Mouse (Mus musculus) T-cell, adult 2 months (primary cell): ENCODE data around the gene Gm14443.
"Not testable (repeated sequence)": the region's sequence is repeated elsewhere in the genome, so short reads cannot be mapped to it uniquely, and the experiment has no call there.

Experiments
- DNase-seq: peaks from one replicate; pipeline ENCODE4 v3.0.0; 2022; ENCODE audit warnings: low spot score

The Gm14443 gene

GRCm38 (mm10) chr2:175175401-175176180 lies at the start of gene Gm14443:
Gene Gm14443, minus strand, starts transcription at chr2:175175871.
- not testable (repeated sequence) for DNase-seq

DNA sequence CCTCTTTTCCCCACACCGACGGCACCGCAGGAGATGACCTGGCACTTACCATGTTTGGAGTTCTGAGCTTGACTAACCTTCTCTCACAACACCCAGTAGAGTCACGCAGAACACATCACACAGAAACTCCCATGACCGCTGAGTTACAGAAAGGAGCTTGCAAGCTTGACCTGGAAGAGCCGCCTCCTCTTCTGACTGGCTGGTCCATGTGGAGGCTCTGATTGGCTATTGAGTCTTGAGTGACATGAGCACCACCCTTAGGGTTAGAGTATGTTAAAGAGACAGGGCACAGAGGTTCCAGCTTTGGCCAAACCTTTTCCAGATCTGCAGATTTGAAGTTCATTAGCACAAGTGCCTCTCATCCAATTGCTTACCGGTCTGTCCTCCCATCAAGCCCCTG lies 31.1 kb upstream of the Gm14443 start, which contains the start of gene Gm14391:
Gm14391 (minus strand) TSS at position 186 of the 400 bp plus-strand sequence.
- DNase-seq = not testable (repeated sequence)

DNA sequence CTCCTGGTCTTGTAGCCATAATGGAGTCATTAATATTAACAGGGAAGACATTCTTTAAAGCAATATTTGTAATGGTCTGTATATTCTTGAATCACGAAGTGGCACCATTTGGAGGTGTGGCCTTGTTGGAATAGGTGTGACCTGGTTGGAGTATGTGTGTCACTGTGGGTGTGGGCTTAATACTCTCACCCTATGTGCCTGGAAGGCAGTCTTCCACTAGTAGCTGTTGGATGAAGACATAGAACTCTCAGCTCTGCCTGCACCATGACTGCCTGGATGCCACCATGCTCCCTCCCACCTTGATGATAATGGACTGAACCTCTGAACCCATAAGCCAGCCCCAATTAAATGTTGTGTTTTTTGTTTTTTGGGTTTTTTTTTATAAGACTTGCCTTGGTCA lies 3.3 kb upstream of the Gm14443 start:
- DNase-seq = not testable (repeated sequence)

GRCm38 (mm10) chr2:175176312-175176711 lies 641 bp upstream of the Gm14443 start:
- DNase-seq = no peak

DNA sequence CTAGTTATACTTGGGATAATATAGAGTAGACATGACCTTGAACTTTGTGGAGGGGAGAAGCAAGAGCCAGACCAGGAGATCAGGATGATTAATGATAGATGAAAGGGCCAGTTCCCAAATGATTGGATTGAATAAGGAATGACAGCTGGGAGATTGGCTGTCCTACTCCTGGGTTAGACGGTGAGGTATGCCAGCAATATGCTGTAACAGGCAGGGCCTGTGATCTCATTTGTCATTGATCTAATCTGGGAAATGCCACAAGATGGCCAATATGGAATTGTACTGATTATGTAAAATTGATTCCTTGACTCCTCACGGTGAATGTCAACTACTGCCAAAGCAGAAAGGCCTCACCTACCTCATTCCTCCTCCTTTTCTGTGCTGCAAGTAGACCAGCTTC lies 1.6 kb downstream of the Gm14443 start:
- not testable (repeated sequence) for DNase-seq

DNA sequence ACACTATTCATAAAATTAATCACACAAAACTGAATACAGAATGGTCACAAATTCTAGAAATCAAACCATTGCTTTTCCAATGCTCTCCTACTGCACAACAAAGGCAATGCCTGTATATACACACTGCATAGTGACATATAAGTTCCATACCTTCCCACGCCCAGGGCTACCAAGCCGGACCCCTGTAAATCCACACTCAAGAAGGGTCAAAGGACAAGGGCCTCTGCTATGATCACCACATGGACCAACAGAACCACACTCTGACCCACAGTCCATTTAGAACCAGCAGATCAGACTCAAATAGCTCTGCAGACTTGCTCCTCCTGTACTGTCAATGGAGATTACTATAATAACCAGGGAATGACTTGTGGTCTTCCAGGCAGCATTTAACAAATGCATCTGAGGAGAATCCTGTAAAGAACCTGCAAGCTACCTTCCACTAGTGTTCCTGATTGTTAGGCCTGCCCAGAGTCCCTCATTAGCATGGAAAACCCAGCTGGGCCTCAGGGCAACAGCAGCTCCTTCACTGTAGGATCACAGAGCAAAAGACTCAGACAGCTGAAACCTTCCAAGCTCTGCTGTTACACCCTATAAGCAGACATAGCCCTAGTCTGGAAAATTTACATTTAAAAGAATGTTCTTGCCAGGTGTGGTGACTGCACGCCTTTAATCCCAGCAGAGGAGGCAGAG lies 2.6 kb downstream of the Gm14443 start:
- DNase-seq = not testable (repeated sequence)

DNA sequence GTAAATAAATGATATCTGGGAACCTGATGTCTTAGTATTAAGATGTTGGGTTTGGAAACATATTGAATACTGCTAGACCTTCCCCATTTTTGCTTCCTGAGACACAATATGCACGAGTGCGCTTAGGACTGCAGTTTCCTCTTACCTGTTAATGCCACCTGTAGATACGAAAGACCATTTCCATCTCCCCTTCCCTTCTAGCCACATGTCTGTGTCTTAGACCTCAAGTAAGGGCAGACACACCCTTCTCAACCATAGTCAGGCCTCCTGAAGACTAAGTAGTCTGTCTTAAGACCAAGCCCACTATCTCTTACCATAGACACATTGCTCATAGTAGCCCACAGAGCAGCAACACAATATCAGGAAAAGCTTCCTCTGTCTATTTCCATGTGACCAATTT lies 3.5 kb downstream of the Gm14443 start:
- DNase-seq = no peak

- DNase-seq = not testable (repeated sequence)
Measured at GRCm38 (mm10) chr2:175166870-175167269, 8.8 kb downstream of the Gm14443 start.

DNA sequence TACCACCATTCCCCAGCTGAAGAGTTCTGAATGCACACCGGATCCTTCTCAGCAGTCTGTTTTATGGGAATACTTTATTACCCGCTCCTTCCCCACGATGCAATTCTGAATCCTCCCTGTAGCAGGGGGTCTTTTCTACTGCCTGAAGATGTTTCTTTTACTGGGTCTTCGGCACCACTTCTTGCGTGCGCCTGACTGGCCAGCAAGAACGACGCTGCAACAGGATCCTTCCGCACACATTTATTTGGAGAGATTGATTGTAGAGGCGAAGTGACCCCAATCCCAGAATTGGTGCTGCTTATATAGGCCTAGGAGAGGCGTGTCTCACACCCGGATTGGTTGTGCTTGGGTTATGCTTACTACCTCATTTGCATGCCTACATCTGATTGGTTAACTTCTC lies 10.6 kb downstream of the Gm14443 start:
- not testable (repeated sequence) for DNase-seq

- not testable (repeated sequence) for DNase-seq
Measured at GRCm38 (mm10) chr2:175161438-175161837, 14.2 kb downstream of the Gm14443 start.

- no peak for DNase-seq
Measured at GRCm38 (mm10) chr2:175158642-175159041, 17.0 kb downstream of the Gm14443 start.

GRCm38 (mm10) chr2:175156696-175157095 lies 19.0 kb downstream of the Gm14443 start:
- DNase-seq = no peak

DNA sequence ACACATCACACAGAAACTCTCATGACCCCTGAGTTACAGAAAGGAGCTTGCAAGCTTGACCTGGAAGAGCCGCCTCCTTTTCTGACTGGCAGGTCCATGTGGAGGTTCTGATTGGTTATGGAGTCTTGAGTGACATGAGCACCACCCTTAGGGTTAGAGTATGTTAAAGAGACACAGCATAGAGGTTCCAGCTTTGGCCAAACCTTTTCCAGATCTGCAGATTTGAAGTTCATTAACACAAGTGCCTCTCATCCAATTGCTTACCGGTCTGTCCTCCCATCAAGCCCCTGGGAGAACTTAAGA lies 33.7 kb downstream of the Gm14443 start, which contains the start of gene Gm14399:
Gm14399 (minus strand) TSS at position 20 of the 303 bp plus-strand sequence.
- not testable (repeated sequence) for DNase-seq

DNA sequence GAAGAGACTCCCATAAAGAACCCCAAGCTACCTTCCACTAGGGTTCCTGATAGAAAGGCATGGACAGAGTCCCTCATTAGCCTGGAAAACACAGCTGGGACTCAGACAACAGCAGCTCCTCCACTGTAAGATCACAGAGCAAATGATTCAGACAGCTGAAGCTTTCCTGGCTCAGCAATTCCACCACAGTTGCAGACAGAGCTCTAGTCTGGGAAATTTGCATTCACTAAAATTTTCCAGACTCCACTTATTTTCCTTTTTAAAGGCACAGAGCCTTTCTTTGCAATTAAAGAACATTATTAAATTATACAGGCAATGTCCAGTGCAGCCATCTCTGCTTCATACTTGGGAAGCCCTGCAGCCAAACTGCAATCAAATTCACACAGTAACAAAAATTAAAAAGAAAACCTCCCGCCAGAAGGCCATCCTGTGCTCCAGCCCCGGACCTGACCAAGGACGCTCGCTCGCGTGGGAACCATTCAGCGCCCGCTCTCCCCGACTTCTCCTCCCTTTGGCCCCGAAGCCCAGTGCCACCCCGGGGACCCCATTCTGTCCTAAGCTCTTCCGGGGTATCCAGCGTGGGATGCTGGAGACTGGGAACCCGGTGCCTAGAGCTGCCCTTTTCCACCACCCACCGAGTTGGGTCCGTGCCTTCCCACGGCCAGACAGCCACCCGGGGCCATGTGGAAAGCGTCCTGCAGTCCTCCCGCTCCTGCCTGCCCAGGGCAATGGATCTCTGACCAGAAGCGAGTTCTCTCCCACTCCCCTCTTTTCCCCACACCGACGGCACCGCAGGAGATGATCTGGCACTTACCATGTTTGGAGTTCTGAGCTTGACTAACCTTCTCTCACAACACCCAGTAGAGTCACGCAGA lies 34.3 kb downstream of the Gm14443 start:
- not testable (repeated sequence) for DNase-seq

DNA sequence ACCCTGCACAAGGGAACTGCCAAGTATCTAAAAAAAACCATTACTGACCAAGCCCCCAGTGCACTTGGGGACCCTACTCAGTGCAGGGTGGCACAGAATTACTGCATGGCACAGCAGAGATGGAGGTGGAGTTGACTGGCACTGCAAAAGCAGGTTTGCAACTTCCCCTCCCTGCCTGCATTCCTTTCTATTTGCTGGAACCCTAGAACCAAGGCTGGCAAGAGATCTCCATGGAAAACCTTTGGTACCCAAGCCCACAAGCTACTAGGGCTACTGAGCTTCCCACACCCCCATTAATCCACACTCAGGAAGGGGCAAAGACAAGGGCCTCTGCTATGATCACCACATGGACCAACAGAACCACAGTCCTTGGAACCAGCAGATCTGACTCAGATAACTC lies 35.0 kb downstream of the Gm14443 start:
- DNase-seq = not testable (repeated sequence)
